Mouse (Mus musculus): ENCODE results near the gene Nr5a2.

DNA sequence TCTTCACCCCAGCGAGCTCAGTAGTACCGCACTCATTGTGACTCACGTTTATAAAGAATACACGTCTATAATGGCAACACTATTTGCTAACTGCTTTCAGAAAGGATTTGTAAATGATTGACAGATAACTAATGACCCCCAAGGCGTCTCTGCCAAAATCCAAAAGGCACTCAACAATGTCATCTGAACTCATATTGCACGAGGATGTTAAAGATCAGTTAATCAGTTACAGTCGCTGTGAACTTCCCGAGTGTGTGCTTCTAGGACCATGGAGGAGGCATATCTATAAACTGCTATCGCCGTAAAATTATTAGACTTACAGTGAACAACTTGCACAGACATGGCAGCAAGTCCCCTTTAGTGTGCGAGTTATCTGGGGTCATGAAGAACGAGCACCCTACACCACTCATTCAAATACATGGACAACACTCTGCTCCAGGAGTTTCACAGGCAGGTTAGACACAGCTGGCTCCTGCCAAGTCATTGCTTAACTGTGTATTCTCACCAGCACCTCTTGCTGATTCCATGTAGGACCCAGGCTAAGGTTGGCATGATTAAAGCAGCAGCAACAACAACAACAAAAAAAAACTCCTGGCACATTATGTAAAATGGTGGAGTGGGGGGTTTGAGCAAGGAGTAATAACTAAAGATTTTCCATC is 6.6 kb upstream of the Nr5a2 start:
- TF ChIP-seq CTCF (conservative IDR thresholded peaks at IDR 0.05; ENCODE audit: insufficient read depth, insufficient read length, low read depth, low read length) (no peak), POLR2A (IDR thresholded peaks at IDR 0.05; ENCODE audit: low read depth, low read length) (no peak)
